Mouse (Mus musculus) CH12F3 (cell line): ENCODE data around the gene Fgfr2.

Experiments used
- in situ Hi-C: fragments of 300-500 bp; cut with MboI; formaldehyde crosslinking; loops from 2 replicates; pipeline ENCODE4 v1.14.3; 2020; ENCODE audit warnings: low sequenced_read_pairs

Gene Fgfr2

DNA sequence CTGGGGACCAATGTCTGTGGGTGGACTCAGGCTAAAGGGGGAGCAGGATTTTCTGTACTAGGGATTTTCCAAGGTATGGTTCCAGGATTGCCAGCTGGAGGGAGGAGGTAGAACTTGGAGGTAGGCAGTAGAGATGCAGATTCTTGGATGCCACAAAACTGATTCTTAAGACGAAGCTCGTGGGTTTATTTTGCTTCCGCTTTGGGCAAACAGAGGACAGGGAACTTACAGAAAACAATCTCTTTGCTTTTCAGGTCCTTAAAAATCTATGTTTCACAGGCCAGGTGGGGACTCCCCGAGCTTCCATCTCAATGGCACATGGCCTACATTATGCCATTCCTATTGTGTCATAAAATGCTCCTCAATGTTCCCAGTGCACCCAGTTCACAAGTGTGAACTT, 358.8 kb downstream of the Fgfr2 start:
- in situ Hi-C loops, result no loop called here

DNA sequence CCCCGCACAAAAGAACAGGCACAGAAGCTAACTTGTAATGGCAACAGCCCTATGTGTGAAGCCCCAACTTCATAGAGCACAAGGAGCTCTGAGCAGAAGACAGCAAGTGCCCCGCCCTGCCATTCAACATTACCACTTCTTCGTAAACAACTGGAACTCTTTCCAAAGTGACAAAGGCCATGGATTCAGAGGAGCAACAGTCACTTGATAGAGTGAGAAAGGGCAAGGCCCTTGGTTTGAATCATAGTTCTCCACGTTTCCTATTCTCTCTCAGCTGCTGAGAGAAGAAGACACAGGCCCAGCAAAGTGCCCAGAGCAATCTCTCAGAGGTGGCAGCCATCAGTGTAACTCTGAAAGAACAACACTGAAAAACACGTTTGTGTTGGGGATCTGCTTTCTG, 359.2 kb downstream of the Fgfr2 start:
- in situ Hi-C loops, result no loop called here

DNA sequence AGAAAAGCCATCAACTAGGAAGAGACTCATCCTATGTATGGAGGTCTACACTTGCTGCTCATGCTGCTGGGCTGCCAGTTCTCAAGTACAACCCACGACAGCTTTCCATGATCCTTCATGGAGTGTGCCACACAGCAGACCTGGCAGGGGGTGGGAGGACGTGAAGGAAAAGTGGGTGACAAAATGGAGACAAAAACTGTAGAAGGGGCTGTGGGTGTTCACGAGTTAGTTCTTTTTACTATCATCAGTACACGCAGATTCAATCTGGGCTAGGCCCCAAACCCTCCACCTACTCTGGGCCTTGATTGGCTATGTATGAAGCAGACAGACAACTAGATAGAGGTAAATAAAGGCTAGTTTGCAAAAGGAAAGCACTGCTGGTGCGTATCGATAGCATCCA, 359.8 kb downstream of the Fgfr2 start:
- in situ Hi-C loops, result no loop called here

GRCm38 (mm10) chr7:132761409-132761808, 361.7 kb downstream of the Fgfr2 start:
- in situ Hi-C loops, result no loop called here

GRCm38 (mm10) chr7:132760589-132761180, 362.5 kb downstream of the Fgfr2 start:
- in situ Hi-C loops, result no loop called here

DNA sequence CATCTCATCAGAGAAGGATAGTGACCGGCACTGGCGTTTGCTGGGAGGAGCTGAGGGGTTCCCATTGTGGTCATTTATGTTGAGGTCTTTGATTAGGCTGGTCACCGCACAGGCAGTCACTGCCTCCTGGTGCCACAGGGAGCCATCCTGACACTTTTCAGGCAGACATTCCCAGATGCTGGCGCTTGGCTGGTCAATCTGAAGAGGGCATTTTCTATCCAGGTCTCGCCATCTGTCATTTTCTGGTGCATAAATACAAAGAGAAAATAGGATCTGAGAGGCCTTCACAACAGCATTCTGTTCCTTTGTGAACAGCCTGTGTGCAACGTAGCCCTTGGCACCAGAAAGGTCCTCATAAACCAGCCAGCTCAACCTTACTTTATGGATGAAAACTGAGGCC, 363.2 kb downstream of the Fgfr2 start:
- in situ Hi-C loops, result no loop called here

GRCm38 (mm10) chr7:132759405-132759891, 363.7 kb downstream of the Fgfr2 start:
- in situ Hi-C loops, result no loop called here

DNA sequence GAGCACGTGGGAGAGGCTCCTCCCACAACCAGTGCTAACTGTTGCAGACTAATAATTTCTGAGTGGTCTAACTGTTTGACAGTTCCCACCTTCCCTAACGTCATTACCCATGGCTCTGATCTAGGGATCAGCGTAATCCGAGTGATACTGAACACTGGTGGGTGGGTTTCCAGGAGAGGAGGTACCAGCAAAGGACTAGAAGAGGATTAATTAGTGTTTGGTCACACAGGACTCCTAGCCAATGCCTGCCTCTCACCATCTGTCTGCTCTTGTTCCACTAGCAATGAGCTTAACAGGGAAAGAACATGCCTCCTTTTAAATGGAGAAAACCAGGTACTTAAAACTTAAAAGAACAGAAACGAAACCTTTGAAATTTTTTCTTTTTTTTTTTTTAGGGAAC, 364.3 kb downstream of the Fgfr2 start:
- in situ Hi-C loops, result no loop called here

- in situ Hi-C loops, result no loop called here
Measured at GRCm38 (mm10) chr7:132756325-132756724, 366.8 kb downstream of the Fgfr2 start.

DNA sequence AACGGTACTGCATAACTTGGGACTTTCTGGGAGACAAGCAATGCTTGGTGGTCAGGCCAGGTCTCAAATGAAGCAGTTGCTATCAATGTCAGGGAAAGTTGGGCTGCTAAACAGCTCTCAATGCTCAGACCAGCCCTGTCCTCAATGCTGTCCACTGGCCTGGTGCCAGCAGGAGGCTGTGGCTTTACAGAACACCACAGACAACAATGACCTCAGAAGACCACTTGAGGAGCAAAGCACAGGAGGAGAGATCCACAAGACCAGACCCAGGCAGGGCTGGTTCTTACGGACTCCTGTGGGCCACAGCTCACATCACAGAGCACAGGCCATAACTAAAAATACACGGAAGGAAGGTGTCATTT, 368.8 kb downstream of the Fgfr2 start:
- in situ Hi-C loops, result no loop called here

DNA sequence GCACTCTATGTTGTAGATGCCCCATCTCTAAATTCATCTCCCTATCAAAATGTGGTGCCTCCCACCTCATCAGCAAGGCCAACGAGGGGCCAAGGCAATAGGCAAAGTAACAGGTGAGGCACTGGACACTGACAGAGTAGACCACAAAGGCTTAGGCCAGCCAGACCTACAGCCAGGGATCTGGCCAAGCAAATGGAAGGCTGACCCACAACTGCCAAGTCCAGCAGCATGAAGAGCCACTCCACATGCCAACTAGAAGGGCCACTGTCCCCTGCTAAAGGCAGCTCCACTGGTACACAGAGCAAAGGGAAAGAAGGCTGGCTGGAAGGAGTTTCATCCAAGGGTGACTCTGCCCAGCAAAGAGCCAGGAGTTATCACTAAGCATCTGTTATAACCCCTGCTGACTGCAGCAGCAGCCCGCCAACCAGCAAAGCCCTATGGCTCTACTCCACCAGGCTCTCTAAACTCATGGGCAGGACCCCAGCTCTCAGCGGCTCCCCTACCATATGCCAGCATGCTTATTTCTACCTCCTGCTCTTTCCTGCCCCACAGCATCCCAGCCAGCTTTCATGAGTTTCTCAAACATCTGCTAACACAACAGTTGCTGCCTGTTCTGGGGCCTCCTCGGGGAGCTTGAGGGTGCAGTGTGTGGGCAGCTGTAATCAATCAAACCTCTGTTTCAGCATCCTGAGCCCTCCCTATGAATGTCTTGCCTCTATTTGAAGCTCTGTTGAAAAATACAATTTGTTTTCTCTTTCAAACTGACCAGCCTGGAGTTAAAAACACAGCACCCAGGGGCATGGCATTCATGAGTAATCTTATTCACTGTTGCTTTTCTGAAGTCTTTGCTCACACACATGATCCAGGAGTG, 369.4 kb downstream of the Fgfr2 start:
- in situ Hi-C loops, result no loop called here

DNA sequence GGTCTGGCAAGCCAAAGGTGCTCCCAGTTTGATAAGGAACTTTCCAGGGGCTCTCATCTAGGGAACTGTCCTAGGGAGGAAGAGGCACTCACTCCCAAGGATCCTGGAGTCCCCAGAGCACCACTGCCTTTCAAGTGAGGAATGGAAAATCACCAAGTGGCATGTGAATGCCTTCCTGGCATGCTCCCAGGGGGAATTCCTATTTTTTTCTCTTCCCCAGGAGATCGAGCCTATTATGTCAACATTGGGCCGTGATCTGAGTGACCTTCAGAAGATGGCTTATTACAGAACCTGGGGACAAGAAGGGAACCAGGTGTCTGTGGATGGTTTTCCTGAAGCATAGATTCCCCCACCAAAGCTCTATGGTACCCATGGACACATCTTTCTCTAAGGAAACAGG, 371.4 kb downstream of the Fgfr2 start:
- in situ Hi-C loops, result no loop called here

DNA sequence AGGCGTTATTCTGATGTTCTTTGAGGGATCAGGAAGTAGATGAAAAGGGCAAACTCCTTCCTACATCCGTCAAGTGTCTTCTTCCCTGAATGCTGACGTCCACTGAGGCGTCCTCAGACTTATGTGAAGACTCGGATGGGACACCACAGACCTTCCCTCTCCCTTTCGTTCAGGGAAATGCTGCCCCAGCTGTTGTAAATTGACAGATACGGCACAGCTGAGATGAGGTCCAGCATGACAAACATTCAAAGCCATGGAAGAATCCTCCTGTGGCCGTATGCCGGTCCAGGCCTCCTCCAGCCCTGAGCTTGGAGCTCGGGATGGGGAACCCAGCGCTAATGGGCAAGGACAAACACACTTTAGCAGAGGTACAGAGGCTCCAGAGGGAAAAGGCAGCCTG, 373.6 kb downstream of the Fgfr2 start:
- in situ Hi-C loops, result no loop called here

- in situ Hi-C loops, result no loop called here
Measured at GRCm38 (mm10) chr7:132748076-132748769, 374.9 kb downstream of the Fgfr2 start.

GRCm38 (mm10) chr7:132747096-132747495, 376.1 kb downstream of the Fgfr2 start:
- in situ Hi-C loops, result no loop called here

- in situ Hi-C loops, result no loop called here
Measured at GRCm38 (mm10) chr7:132742912-132743311, 380.2 kb downstream of the Fgfr2 start.

DNA sequence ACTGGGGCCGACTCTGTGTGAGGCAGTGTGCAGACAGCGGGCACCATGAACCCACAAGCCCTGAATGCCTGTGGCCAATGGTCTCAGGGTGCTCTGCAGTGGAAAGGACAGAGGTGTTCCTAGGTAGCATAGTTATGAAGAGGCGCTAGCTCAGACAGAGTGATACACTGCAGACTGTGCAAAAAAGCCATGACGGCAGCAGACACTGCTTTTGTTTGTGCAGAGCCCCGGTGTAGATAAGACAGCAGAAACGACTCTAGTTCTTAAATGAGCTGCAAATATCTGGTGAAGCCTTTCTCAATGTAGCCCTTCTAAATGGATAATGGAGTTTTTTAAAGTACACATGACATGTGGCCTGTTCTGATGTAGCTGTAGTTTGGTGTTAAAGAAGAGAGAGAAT, 383.3 kb downstream of the Fgfr2 start:
- in situ Hi-C loops, result no loop called here

DNA sequence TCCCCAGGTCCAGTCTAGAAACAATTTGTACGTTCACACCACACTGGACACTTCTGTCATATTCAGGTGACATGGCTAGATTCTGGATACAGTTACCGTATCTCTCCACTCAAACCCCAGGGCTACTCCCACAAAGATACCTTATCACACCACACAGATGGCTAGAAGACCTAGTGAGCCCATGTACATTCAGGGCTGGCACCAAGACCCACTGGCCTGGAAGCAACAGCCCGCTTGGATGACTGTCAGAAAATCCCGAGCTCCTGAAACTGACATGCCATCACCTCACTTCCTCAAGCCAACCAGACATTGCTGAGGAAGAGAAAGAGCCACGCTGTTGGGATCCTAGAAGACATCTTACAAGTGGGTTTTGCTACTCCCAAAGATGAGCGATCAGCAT, 384.3 kb downstream of the Fgfr2 start:
- in situ Hi-C loops, result no loop called here

GRCm38 (mm10) chr7:132736099-132736862, 386.9 kb downstream of the Fgfr2 start:
- in situ Hi-C loops, result no loop called here

DNA sequence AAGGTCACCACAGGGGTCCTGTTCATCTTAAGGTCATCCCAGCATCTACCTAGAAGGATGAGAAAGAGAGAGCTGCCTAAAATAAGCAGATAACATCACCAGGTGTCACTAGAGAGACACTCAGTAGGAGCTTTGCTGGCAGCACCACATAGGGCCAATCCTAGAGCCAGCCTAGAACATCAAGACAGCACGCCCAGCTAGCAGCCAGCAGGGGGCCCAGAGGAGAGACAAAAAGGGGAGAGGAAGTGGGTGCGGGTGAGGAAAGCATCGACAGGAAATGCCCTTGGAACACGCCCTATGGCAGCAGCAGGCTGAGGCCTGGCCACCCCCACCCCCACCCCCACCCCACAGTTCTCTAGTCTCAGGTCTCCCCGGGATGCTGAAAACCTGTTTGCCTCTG, 388.0 kb downstream of the Fgfr2 start:
- in situ Hi-C loops, result no loop called here

DNA sequence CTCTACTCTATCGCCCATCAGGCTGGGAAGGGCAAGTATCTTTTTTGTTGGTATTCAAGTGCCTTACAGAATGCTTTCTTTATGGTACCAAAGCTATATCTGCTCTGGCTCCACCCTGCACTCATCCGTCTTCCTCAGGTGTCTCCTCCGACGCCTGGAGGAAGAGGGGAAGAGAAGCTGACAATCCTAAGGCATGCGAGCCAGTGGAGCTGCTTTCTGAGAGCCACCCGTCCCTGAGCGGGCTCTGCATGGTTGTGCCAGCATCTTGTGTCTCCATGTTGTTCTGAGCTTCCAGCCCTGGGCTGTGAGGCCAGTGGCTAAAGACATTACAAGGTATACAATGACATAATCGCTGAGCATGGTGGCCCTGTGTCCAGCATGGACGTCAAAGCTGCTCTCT, 388.9 kb downstream of the Fgfr2 start:
- in situ Hi-C loops, result no loop called here
